Mouse (Mus musculus) limb, embryonic 14.5 days (tissue): ENCODE data around the gene Ugt1a2. TPM values are rescaled to one million over a fixed set of nuclear protein-coding genes. Genes with fewer than 3 reads are reported as not detected.

Experiments used
- ATAC-seq: fragments of 200-750 bp; cut with Nextera tagmentation; 2 replicates; pipeline ENCODE4 v1.8.0; 2017; ENCODE audit warnings: low read depth, moderate number of reproducible peaks, moderate TSS enrichment; ENCODE audit not compliant: low FRiP score
- DNase-seq: peaks from one replicate; pipeline ENCODE4 v3.0.0-alpha.2; 2015; ENCODE audit warnings: low spot score
- H3K27ac ChIP-seq: fragments of 300-500 bp; sonication (generic); replicated peaks from 2 replicates; pipeline ENCODE4 v1.5.1; 2014; ENCODE audit warnings: low read depth, mild to moderate bottlenecking, low read length, moderate library complexity, mixed read lengths
- H3K27me3 ChIP-seq: fragments of 300-500 bp; sonication (generic); 2 replicates; pipeline ENCODE4 v1.6.1; 2014; ENCODE audit warnings: low read length, mixed read lengths; ENCODE audit not compliant: control insufficient read depth, insufficient read depth
- H3K36me3 ChIP-seq: fragments of 300-500 bp; sonication (generic); 2 replicates; pipeline ENCODE4 v1.6.1; 2014; ENCODE audit warnings: mild to moderate bottlenecking, low read length, moderate library complexity, mixed read lengths; ENCODE audit not compliant: control insufficient read depth, insufficient read depth
- H3K4me1 ChIP-seq: fragments of 300-500 bp; sonication (generic); 2 replicates; pipeline ENCODE4 v1.6.1; 2014; ENCODE audit warnings: antibody characterized with exemption, low read length, mixed read lengths; ENCODE audit not compliant: control insufficient read depth, insufficient read depth
- H3K4me2 ChIP-seq: fragments of 300-500 bp; sonication (generic); replicated peaks from 2 replicates; pipeline ENCODE4 v1.6.1; 2014; ENCODE audit warnings: low read depth, mild to moderate bottlenecking, low read length, moderate library complexity; ENCODE audit not compliant: severe bottlenecking
- H3K4me3 ChIP-seq: fragments of 300-500 bp; sonication (generic); replicated peaks from 2 replicates; pipeline ENCODE4 v1.5.1; 2014; ENCODE audit warnings: low read length
- H3K9ac ChIP-seq: fragments of 300-500 bp; sonication (generic); 2 replicates; pipeline ENCODE4 v1.6.1; 2014; ENCODE audit warnings: mild to moderate bottlenecking, low read depth, low read length, moderate library complexity; ENCODE audit not compliant: severe bottlenecking
- H3K9me3 ChIP-seq: fragments of 300-500 bp; sonication (generic); 2 replicates; pipeline ENCODE4 v1.6.1; 2016; ENCODE audit warnings: low read length; ENCODE audit not compliant: control insufficient read depth
- POLR2A ChIP-seq: fragments of 200-500 bp; IDR thresholded peaks from 2 replicates; pipeline ENCODE4 v1.8.0; 2012; ENCODE audit warnings: inconsistent platforms, mild to moderate bottlenecking, moderate library complexity, borderline replicate concordance; ENCODE audit not compliant: insufficient read depth, insufficient read length; ENCODE audit errors: extremely low read depth
- WGBS: fragments of 180-500 bp; shearing (Covaris S2); extraction: QIAGEN DNeasy Blood & Tissue Kit; methylation state at CpG from one replicate; pipeline ENCODE4 v1.1.7; 2014; 5-methylcytosine and 5-hydroxymethylcytosine counted together
- polyA plus RNA-seq, 2 experiments: library from polyadenylated mRNA; depleted of rRNA in 1 of 2; stranded (reverse) in 1 of 2; unstranded in 1 of 2; fragments of >200 nt; fragmentation: Nextera tagmentation in 1 of 2; extraction: Ambion mirVana in 1 of 2; gene quantifications; 2 replicates each; pipeline versions ENCODE4 v1.2.1 to v1.2.3; 2012 to 2014

Gene Ugt1a2
- polyA plus RNA-seq, 2 experiments, result 0.04 TPM; not detected in 1

DNA sequence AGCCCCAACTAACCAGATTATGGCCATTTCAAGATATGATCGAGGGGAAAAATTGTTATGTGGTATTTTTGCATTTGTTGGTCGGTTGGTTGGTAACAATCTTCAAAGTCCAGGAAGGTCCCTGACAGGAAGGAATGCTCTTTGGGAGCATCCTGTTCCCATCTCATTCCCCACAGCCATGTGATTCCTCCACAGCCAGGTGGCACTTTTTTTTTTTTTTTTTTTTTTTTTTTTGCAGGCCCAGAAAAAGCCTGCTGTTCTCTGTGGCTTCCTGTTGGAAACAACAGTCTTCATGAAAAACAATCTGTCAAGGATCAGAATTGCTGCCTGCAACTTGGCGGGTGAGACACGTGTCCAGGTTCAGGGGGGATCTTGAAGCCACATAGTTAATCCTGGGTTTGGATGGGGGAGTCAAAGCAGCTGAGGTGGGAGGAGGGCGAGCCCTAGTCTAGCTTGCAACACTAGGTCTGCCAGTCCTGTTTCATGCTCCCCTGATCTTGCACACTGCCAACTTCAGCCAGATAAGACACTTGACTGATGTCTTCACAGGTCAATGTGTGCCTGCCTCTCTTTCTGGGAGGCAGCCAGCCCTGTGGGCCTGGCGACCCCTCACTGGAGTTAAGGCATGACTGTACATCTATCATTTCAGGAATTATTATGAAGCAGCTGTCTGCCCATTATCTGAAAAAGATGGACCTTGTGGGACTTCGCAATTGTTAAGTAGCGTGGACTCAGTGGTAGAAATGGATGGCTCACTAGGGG is 58.7 kb downstream of the Ugt1a2 start:
- DNase-seq (peak; percentile 57), ATAC-seq (no peak)
- H3K4me2 ChIP-seq, result no peak overlapping the region
- H3K4me1 ChIP-seq, result no peaks in the 10 kb centered on the region
- H3K27me3 ChIP-seq, result no peaks in the 10 kb centered on the region
- no peak overlapping the region for H3K4me3 ChIP-seq
- WGBS, result 75% methylated on average over 8 of the region's 8 CpGs
- H3K27ac ChIP-seq, result no peak overlapping the region
- peaks cover 45% of the 10 kb centered on the region for H3K36me3 ChIP-seq
- H3K9me3 ChIP-seq, result peaks cover 36% of the 10 kb centered on the region
- H3K9ac ChIP-seq, result no peak overlapping the region
- TF ChIP-seq POLR2A, result no peak

DNA sequence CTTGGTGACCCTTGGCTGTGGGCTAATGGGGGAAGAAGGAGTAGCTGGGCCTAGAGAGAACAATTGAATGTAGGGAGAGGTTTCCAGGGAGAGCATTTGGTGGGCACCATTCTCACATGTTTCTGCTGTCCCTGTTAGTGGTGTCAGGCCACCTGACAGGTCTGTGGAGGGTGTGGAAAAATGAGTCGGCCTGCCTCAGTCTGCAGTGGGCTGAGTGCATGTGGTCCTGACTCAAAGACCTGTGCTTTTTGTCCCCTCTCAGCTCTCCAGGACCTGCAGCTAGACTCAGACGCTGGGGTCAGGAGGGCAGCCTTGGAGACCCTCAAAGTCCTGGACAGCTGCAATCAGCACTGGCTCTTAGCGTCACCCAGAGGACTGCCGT is 59.2 kb downstream of the Ugt1a2 start:
- Histone ChIP-seq H3K27me3 (no peaks in the 10 kb centered on the region), H3K4me3 (no peak overlapping the region), H3K4me2 (no peak overlapping the region), H3K9ac (no peak overlapping the region), H3K9me3 (peaks cover 33% of the 10 kb centered on the region), H3K27ac (no peak overlapping the region), H3K4me1 (no peaks in the 10 kb centered on the region), H3K36me3 (peaks cover 51% of the 10 kb centered on the region)
- ATAC-seq, result no peak
- WGBS, result 76% methylated on average over 4 of the region's 4 CpGs
- TF ChIP-seq POLR2A, result no peak
- DNase-seq, result no peak

DNA sequence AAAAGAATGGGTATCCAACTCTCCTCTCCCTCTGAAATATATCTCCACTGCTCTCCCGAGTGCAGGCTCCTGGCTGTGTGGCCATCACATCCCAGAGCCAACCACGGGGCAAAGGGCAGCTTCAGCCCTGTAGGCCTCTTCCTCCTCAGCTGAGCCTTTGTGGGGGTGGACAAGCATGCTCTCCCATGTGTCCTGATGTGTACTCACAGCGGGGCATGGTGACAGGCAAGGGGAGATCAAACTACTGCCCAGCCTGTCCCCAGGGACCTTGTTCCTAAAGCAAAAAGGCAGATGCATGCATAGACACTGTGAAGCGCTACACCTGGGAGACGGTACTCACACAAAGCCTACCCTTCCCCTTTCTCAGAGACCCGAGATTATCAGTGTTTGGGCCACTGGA is 59.7 kb downstream of the Ugt1a2 start:
- Histone ChIP-seq H3K27ac (no peak overlapping the region), H3K27me3 (no peaks in the 10 kb centered on the region), H3K9ac (no peak overlapping the region), H3K4me3 (no peak overlapping the region), H3K4me2 (no peak overlapping the region), H3K36me3 (peaks cover 56% of the 10 kb centered on the region), H3K9me3 (peaks cover 29% of the 10 kb centered on the region), H3K4me1 (no peaks in the 10 kb centered on the region)
- no peak for TF ChIP-seq POLR2A
- DNase-seq, result peak; percentile 58
- ATAC-seq, result no peak
- 80% methylated on average over 6 of the region's 6 CpGs for WGBS

DNA sequence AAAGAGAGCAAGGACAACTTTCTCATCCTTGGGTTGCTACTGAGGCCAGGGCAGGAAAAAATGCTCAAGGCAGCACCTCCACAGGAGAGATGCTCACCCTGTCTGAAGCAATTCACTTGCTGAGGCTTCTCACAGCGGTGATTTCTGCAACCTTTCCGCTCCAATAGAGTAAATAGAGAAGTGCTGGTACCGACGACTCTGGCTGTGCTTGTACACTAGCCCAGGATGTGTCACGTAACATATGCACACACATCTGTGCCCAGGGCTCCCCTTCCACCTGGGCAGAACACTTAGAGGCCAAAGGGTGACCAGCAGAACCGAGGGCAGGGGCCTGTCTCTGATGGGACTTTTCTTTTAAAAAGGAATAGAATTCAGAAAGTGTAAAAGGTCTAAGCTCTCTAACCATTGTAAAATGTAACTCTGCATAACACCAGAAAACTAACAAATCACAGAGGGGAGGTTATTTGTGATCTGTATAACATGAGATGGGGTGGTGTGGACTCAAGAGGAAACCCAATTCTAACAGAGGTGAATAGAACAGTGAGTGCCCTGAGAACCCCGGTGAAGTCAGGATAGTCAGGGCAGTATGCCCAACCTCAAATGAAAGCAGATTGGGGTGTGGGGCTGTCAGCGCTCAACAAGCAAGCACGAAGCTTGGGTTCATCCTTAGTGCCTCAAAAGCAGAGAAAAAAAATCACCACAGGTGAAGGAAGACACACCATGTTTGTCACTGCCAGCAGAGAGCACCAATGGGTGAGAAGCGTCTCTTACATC is 60.4 kb downstream of the Ugt1a2 start:
- Histone ChIP-seq H3K4me2 (no peak overlapping the region), H3K9me3 (peaks cover 23% of the 10 kb centered on the region), H3K4me3 (no peak overlapping the region), H3K4me1 (no peaks in the 10 kb centered on the region), H3K27ac (no peak overlapping the region), H3K36me3 (peaks cover 63% of the 10 kb centered on the region), H3K27me3 (no peaks in the 10 kb centered on the region), H3K9ac (no peak overlapping the region)
- 84% methylated on average over 10 of the region's 10 CpGs for WGBS
- no peak for TF ChIP-seq POLR2A
- ATAC-seq (no peak), DNase-seq (no peak)

DNA sequence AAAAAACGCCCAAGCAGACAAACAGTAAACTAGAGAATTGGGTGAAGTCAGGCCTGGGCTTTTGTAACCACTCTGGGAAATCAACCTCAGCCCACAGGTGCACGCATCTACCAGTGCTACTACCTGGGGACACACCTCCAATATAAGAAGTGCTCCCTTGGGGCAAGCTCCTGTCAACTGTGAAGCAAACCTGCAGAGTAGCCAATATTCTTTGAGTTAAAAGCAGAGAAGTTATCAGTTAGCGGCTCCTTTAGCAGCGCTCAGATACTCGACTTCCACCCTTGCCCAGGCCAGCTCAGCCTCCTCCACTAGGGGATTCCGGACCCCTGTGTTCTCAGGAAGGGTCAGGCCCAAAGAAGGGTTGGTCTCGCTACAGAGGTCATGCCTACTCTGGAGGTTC is 61.3 kb downstream of the Ugt1a2 start:
- 84% methylated on average over 7 of the region's 7 CpGs for WGBS
- Histone ChIP-seq H3K9ac (no peak overlapping the region), H3K27ac (no peak overlapping the region), H3K4me1 (no peaks in the 10 kb centered on the region), H3K9me3 (peaks cover 14% of the 10 kb centered on the region; the same call in 1 of the 2 replicates), H3K27me3 (no peaks in the 10 kb centered on the region), H3K4me2 (no peak overlapping the region), H3K36me3 (peaks cover 72% of the 10 kb centered on the region), H3K4me3 (no peak overlapping the region)
- no peak for ATAC-seq
- TF ChIP-seq POLR2A, result no peak
- peak; percentile 63 for DNase-seq
